Mouse (Mus musculus): Measurements from ENCODE around the gene Rln3. TPM values are rescaled to one million over a fixed set of nuclear protein-coding genes. Genes with fewer than 3 reads are reported as not detected.
A peak's percentile ranks its signal among the peaks of the same experiment; 100 is the strongest.

Rln3 gene
- polyA plus RNA-seq, 1 experiment from 2014 or later: not detected

GRCm38 (mm10) chr8:83994030-83994429, 50.8 kb downstream of the Rln3 start:
- no peak for ATAC-seq (replicated peaks; ENCODE audit: insufficient number of reproducible peaks, insufficient read depth, low FRiP score, low read depth)
- Histone ChIP-seq H3K27me3 (no peaks in the 10 kb centered on the region), H3K9ac (no peak overlapping the region), H3K4me2 (no peak overlapping the region), H3K27ac (no peak overlapping the region), H3K36me3 (peaks cover 50% of the 10 kb centered on the region), H3K9me3 (replicated peaks) (no peaks in the 10 kb centered on the region), H3K4me1 (replicated peaks) (peaks cover 16% of the 10 kb centered on the region), H3K4me3 (no peak overlapping the region)
- 87% methylated on average over 3 of the region's 3 CpGs for WGBS

MicroRNAs encoded within 50 kb of the gene (microRNA counts, 519-probe panel; counts per million panel counts)
- not detected for microRNA mmu-miR-1199
- 2,054 counts per million, percentile 24 among the panel's probes with 10 or more counts for microRNA mmu-miR-709

Small RNA genes lying within 50 kb of the gene (microRNA-seq; reads per million reads assigned to microRNA genes)
- not detected for gene Mir1199
- not detected for gene Mir709
- gene Mir8111: 2.5 reads per million, percentile 7 among the genes with 10 or more reads in this experiment

Other genes starting within 250 kb of the Rln3 start
- 7.1 and 10.7 TPM in 2 replicates for gene Adgrl1, start 144.9 kb downstream of the Rln3 start, polyA plus RNA-seq (2015; fragmentation: Nextera tagmentation; extraction: Ambion mirVana)
- gene Gm10644, start 89.8 kb downstream of the Rln3 start, polyA plus RNA-seq (2015; fragmentation: Nextera tagmentation; extraction: Ambion mirVana): 0.76 and 0.93 TPM in 2 replicates
- 55.8 and 63.3 TPM in 2 replicates for gene Asf1b, start 89.5 kb downstream of the Rln3 start, polyA plus RNA-seq (2015; fragmentation: Nextera tagmentation; extraction: Ambion mirVana)
- gene Prkaca, start 72.0 kb downstream of the Rln3 start, polyA plus RNA-seq (2015; fragmentation: Nextera tagmentation; extraction: Ambion mirVana): 246 and 260 TPM in 2 replicates
- gene Samd1, start 47.3 kb downstream of the Rln3 start, polyA plus RNA-seq (2015; fragmentation: Nextera tagmentation; extraction: Ambion mirVana): 5.6 and 5.9 TPM in 2 replicates
- 0.74 and 0.90 TPM in 2 replicates for gene 1700067K01Rik, start 43.5 kb downstream of the Rln3 start, polyA plus RNA-seq (2015; fragmentation: Nextera tagmentation; extraction: Ambion mirVana)
- gene 2210011C24Rik, start 32.8 kb downstream of the Rln3 start, polyA plus RNA-seq (2015; fragmentation: Nextera tagmentation; extraction: Ambion mirVana): 0.31 and 0.57 TPM in 2 replicates
- gene Palm3, start 23.5 kb downstream of the Rln3 start, polyA plus RNA-seq (2015; fragmentation: Nextera tagmentation; extraction: Ambion mirVana): 1.2 and 1.9 TPM in 2 replicates
- 5.4 and 6.6 TPM in 2 replicates for gene Il27ra, start 2.4 kb downstream of the Rln3 start, polyA plus RNA-seq (2015; fragmentation: Nextera tagmentation; extraction: Ambion mirVana)
- 0.71 and 1.3 TPM in 2 replicates for gene Gm10643, start 20.1 kb upstream of the Rln3 start, polyA plus RNA-seq (2015; fragmentation: Nextera tagmentation; extraction: Ambion mirVana)
- gene Rfx1, start 21.8 kb upstream of the Rln3 start, polyA plus RNA-seq (2015; fragmentation: Nextera tagmentation; extraction: Ambion mirVana): 4.5 and 7.4 TPM in 2 replicates
- gene Dcaf15, start 59.8 kb upstream of the Rln3 start, polyA plus RNA-seq (2015; fragmentation: Nextera tagmentation; extraction: Ambion mirVana): 4.6 and 6.8 TPM in 2 replicates
- gene Podnl1, start 81.0 kb upstream of the Rln3 start, polyA plus RNA-seq (2015; fragmentation: Nextera tagmentation; extraction: Ambion mirVana): 0.04 and 0.29 TPM in 2 replicates
- gene Cc2d1a, start 102.9 kb upstream of the Rln3 start, polyA plus RNA-seq (2015; fragmentation: Nextera tagmentation; extraction: Ambion mirVana): 11.9 and 18.7 TPM in 2 replicates
- gene 4930432K21Rik, start 103.0 kb upstream of the Rln3 start, polyA plus RNA-seq (2015; fragmentation: Nextera tagmentation; extraction: Ambion mirVana): 0.60 and 0.77 TPM in 2 replicates
- gene Nanos3, start 140.2 kb upstream of the Rln3 start, polyA plus RNA-seq (2015; fragmentation: Nextera tagmentation; extraction: Ambion mirVana): 1.4 and 1.6 TPM in 2 replicates
- gene Zswim4, start 192.1 kb upstream of the Rln3 start, polyA plus RNA-seq (2015; fragmentation: Nextera tagmentation; extraction: Ambion mirVana): 7.6 and 9.7 TPM in 2 replicates
- 290 and 291 TPM in 2 replicates for gene D8Ertd738e, start 204.7 kb upstream of the Rln3 start, polyA plus RNA-seq (2015; fragmentation: Nextera tagmentation; extraction: Ambion mirVana)
- gene Mri1, start 212.3 kb upstream of the Rln3 start, polyA plus RNA-seq (2015; fragmentation: Nextera tagmentation; extraction: Ambion mirVana): 36.1 and 42.7 TPM in 2 replicates
- 15.2 and 15.7 TPM in 2 replicates for gene Ccdc130, start 225.4 kb upstream of the Rln3 start, polyA plus RNA-seq (2015; fragmentation: Nextera tagmentation; extraction: Ambion mirVana)

Data from heart, embryonic 15.5 days (tissue).